Mouse (Mus musculus) B cell, adult 2 months (primary cell): ENCODE measurements at regions not wholly inside any gene's neighbourhood (a gene's known extent, or its start where the extent isn't known, plus 50 kb on each side); places are given as distances from the start of the nearest gene placed in this dataset.

Source experiments
- DNase-seq, 2 experiments: peaks; one replicate each; pipeline ENCODE4 v3.0.0; 2022

GRCm38 (mm10) chr1:73097645-73098440 is 82.1 kb upstream of the Tnp1 start:
- DNase-seq = no peak

GRCm38 (mm10) chr1:73089636-73090035 is 73.9 kb upstream of the Tnp1 start:
- no peak for DNase-seq

GRCm38 (mm10) chr1:73088494-73088893 is 72.8 kb upstream of the Tnp1 start:
- no peak for DNase-seq

- DNase-seq = no peak
Observed at GRCm38 (mm10) chr1:73084946-73085345, 69.2 kb upstream of the Tnp1 start.

- DNase-seq = no peak
Observed at GRCm38 (mm10) chr1:73083396-73083795, 67.7 kb upstream of the Tnp1 start.

- no peak for DNase-seq
Observed at GRCm38 (mm10) chr1:73079518-73079917, 63.8 kb upstream of the Tnp1 start.

GRCm38 (mm10) chr1:73077156-73077555 is 61.4 kb upstream of the Tnp1 start:
- DNase-seq = no peak

GRCm38 (mm10) chr1:73075699-73076373 is 60.1 kb upstream of the Tnp1 start:
- no peak for DNase-seq

- DNase-seq = no peak
Observed at GRCm38 (mm10) chr1:73075159-73075558, 59.5 kb upstream of the Tnp1 start.

- DNase-seq = no peak
Observed at GRCm38 (mm10) chr1:73074525-73074924, 58.8 kb upstream of the Tnp1 start.

GRCm38 (mm10) chr1:73072237-73072904 is 56.7 kb upstream of the Tnp1 start:
- DNase-seq = no peak

GRCm38 (mm10) chr1:73070126-73070525 is 54.4 kb upstream of the Tnp1 start:
- DNase-seq = no peak
